Mouse (Mus musculus) thymus, adult 2 months (tissue): ENCODE results near the gene Gm16867.
"Not testable (repeated sequence)": the region's sequence is repeated elsewhere in the genome, so short reads cannot be mapped to it uniquely, and the experiment has no call there.

ENCODE experiments used
- CTCF ChIP-seq: fragments of 200-500 bp; IDR thresholded peaks from 2 replicates; pipeline ENCODE4 v1.5.1; 2012; ENCODE audit warnings: mild to moderate bottlenecking, control low read depth, low read length, moderate library complexity, borderline replicate concordance; ENCODE audit not compliant: control insufficient read depth, poor library complexity, insufficient read depth; ENCODE audit errors: extremely low read depth
- POLR2A ChIP-seq: fragments of 200-500 bp; IDR thresholded peaks from 2 replicates; pipeline ENCODE4 v1.6.1; 2012; ENCODE audit warnings: mild to moderate bottlenecking, low read length, control low read depth, moderate library complexity; ENCODE audit not compliant: control insufficient read depth, poor library complexity, insufficient read depth; ENCODE audit errors: extremely low read depth

- TF ChIP-seq CTCF, POLR2A: not testable (repeated sequence)
These were observed 38.7 kb downstream of the Gm16867 start for GRCm38 (mm10) chr14:69464465-69464864.
